Mouse (Mus musculus) thymus, adult 2 months (tissue): ENCODE measurements around the gene Usp39. TPM values are rescaled to one million over a fixed set of nuclear protein-coding genes. Genes with fewer than 3 reads are reported as not detected.

Experiments
- DNase-seq: peaks from one replicate; pipeline ENCODE4 v3.0.0; 2021
- H3K27ac ChIP-seq: fragments of 200-500 bp; 2 replicates; pipeline ENCODE4 v1.5.1; 2012; ENCODE audit warnings: low read length, control low read depth; ENCODE audit not compliant: control insufficient read depth, insufficient read depth
- H3K27me3 ChIP-seq: fragments of 200-500 bp; 2 replicates; pipeline ENCODE4 v1.6.1; 2012; ENCODE audit warnings: mild to moderate bottlenecking, low read length, moderate library complexity, mixed read lengths; ENCODE audit not compliant: control insufficient read depth, insufficient read depth
- H3K36me3 ChIP-seq: fragments of 200-500 bp; 2 replicates; pipeline ENCODE4 v1.6.1; 2012; ENCODE audit warnings: mild to moderate bottlenecking, low read length, moderate library complexity; ENCODE audit not compliant: control insufficient read depth, insufficient read depth
- H3K4me1 ChIP-seq: fragments of 200-500 bp; replicated peaks from 2 replicates; pipeline ENCODE4 v1.6.1; 2012; ENCODE audit warnings: low read length; ENCODE audit not compliant: control insufficient read depth, insufficient read depth
- H3K4me3 ChIP-seq: fragments of 200-500 bp; 2 replicates; pipeline ENCODE4 v1.5.1; 2012; ENCODE audit warnings: mild to moderate bottlenecking, low read length, control low read depth, moderate library complexity; ENCODE audit not compliant: control insufficient read depth, insufficient read depth
- CTCF ChIP-seq: fragments of 200-500 bp; IDR thresholded peaks from 2 replicates; pipeline ENCODE4 v1.5.1; 2012; ENCODE audit warnings: mild to moderate bottlenecking, control low read depth, low read length, moderate library complexity, borderline replicate concordance; ENCODE audit not compliant: control insufficient read depth, poor library complexity, insufficient read depth; ENCODE audit errors: extremely low read depth
- POLR2A ChIP-seq: fragments of 200-500 bp; IDR thresholded peaks from 2 replicates; pipeline ENCODE4 v1.6.1; 2012; ENCODE audit warnings: mild to moderate bottlenecking, low read length, control low read depth, moderate library complexity; ENCODE audit not compliant: control insufficient read depth, poor library complexity, insufficient read depth; ENCODE audit errors: extremely low read depth
- WGBS: fragments of 180-500 bp; shearing (Covaris S2); methylation state at CpG from one replicate; pipeline ENCODE4 v1.1.7; 2018; 5-methylcytosine and 5-hydroxymethylcytosine counted together
- polyA plus RNA-seq: library from polyadenylated mRNA; depleted of rRNA; stranded (reverse); fragments of >200 nt; gene quantifications from 2 replicates; pipeline ENCODE4 v1.2.3, GENCODE M21; 2012; rRNA removed

Gene Usp39
- polyA plus RNA-seq, 1 experiment: 35.6 TPM

GRCm38 (mm10) chr6:72276972-72277441 lies 68.0 kb downstream of the Usp39 start:
- TF ChIP-seq CTCF (no peak), POLR2A (no peak)
- 91% methylated on average over 13 of the region's 13 CpGs for WGBS
- Histone ChIP-seq H3K27ac (no peak overlapping the region), H3K4me1 (no peaks in the 10 kb centered on the region), H3K4me3 (no peak overlapping the region), H3K27me3 (no peaks in the 10 kb centered on the region), H3K36me3 (no peaks in the 10 kb centered on the region)
- DNase-seq: no peak

- Histone ChIP-seq H3K36me3 (no peaks in the 10 kb centered on the region), H3K4me3 (no peak overlapping the region), H3K4me1 (no peaks in the 10 kb centered on the region), H3K27me3 (no peaks in the 10 kb centered on the region), H3K27ac (no peak overlapping the region)
- DNase-seq: no peak
- TF ChIP-seq POLR2A (no peak), CTCF (no peak)
- 97% methylated on average over 6 of the region's 6 CpGs for WGBS
Measured at GRCm38 (mm10) chr6:72276141-72276540, 68.8 kb downstream of the Usp39 start.

GRCm38 (mm10) chr6:72275527-72275926 lies 69.5 kb downstream of the Usp39 start:
- H3K27me3 ChIP-seq: no peaks in the 10 kb centered on the region
- TF ChIP-seq POLR2A (no peak), CTCF (no peak)
- no peaks in the 10 kb centered on the region for H3K4me1 ChIP-seq
- DNase-seq: no peak
- no peak overlapping the region for H3K27ac ChIP-seq
- 25% methylated on average over 4 of the region's 4 CpGs for WGBS
- H3K4me3 ChIP-seq: no peak overlapping the region
- no peaks in the 10 kb centered on the region for H3K36me3 ChIP-seq

GRCm38 (mm10) chr6:72273153-72273552 lies 71.8 kb downstream of the Usp39 start:
- H3K27me3 ChIP-seq: no peaks in the 10 kb centered on the region
- no peak overlapping the region for H3K27ac ChIP-seq
- no peaks in the 10 kb centered on the region for H3K36me3 ChIP-seq
- DNase-seq: no peak
- H3K4me3 ChIP-seq: no peak overlapping the region
- WGBS: 91% methylated on average over 6 of the region's 6 CpGs
- no peak for TF ChIP-seq CTCF
- TF ChIP-seq POLR2A: no peak
- H3K4me1 ChIP-seq: no peaks in the 10 kb centered on the region

GRCm38 (mm10) chr6:72272161-72272696 lies 72.8 kb downstream of the Usp39 start:
- Histone ChIP-seq H3K4me3 (no peak overlapping the region), H3K36me3 (no peaks in the 10 kb centered on the region), H3K4me1 (no peaks in the 10 kb centered on the region), H3K27me3 (no peaks in the 10 kb centered on the region; the same call in 1 of the 2 replicates), H3K27ac (no peak overlapping the region)
- 80% methylated on average over 10 of the region's 10 CpGs for WGBS
- no peak for DNase-seq
- TF ChIP-seq POLR2A: no peak

- TF ChIP-seq POLR2A (no peak), CTCF (no peak)
- WGBS: 80% methylated on average over 11 of the region's 11 CpGs
- H3K4me3 ChIP-seq: no peak overlapping the region
- H3K4me1 ChIP-seq: no peaks in the 10 kb centered on the region
- no peaks in the 10 kb centered on the region for H3K36me3 ChIP-seq
- H3K27me3 ChIP-seq: no peaks in the 10 kb centered on the region; the same call in 1 of the 2 replicates
- no peak for DNase-seq
- no peak overlapping the region for H3K27ac ChIP-seq
Measured at GRCm38 (mm10) chr6:72270952-72271519, 73.9 kb downstream of the Usp39 start.

- DNase-seq: no peak
- TF ChIP-seq POLR2A: no peak
- no peak for TF ChIP-seq CTCF
- Histone ChIP-seq H3K4me3 (no peak overlapping the region), H3K36me3 (no peaks in the 10 kb centered on the region), H3K4me1 (no peaks in the 10 kb centered on the region), H3K27me3 (no peaks in the 10 kb centered on the region; the same call in 1 of the 2 replicates), H3K27ac (no peak overlapping the region)
- 93% methylated on average over 5 of the region's 5 CpGs for WGBS
Measured at GRCm38 (mm10) chr6:72270258-72270657, 74.7 kb downstream of the Usp39 start.

Other genes with a start within 250 kb of the Usp39 start
- gene St3gal5, start 247.6 kb downstream of the Usp39 start, polyA plus RNA-seq: 4.4 and 5.3 TPM in 2 replicates
- gene Atoh8, start 109.6 kb downstream of the Usp39 start, polyA plus RNA-seq: 3.6 and 3.8 TPM in 2 replicates
- 2.5 and 6.6 TPM in 2 replicates for gene Sftpb, start 40.6 kb downstream of the Usp39 start, polyA plus RNA-seq
- gene 0610030E20Rik, start 2.1 kb upstream of the Usp39 start, polyA plus RNA-seq: 42.2 and 42.3 TPM in 2 replicates
- 14.4 and 19.4 TPM in 2 replicates for gene Tmem150a, start 10.3 kb upstream of the Usp39 start, polyA plus RNA-seq
- 90.7 and 98.9 TPM in 2 replicates for gene Rnf181, start 21.8 kb upstream of the Usp39 start, polyA plus RNA-seq
- 18.2 and 24.0 TPM in 2 replicates for gene Vamp5, start 35.3 kb upstream of the Usp39 start, polyA plus RNA-seq
- 104 and 149 TPM in 2 replicates for gene Vamp8, start 45.5 kb upstream of the Usp39 start, polyA plus RNA-seq
- gene Ggcx, start 69.1 kb upstream of the Usp39 start, polyA plus RNA-seq: 14.0 and 15.3 TPM in 2 replicates
- gene Mat2a, start 94.4 kb upstream of the Usp39 start, polyA plus RNA-seq: 140 and 162 TPM in 2 replicates
- gene Sh2d6, start 176.5 kb upstream of the Usp39 start, polyA plus RNA-seq: 4.5 and 6.5 TPM in 2 replicates
- gene Capg, start 199.2 kb upstream of the Usp39 start, polyA plus RNA-seq: 49.1 and 50.6 TPM in 2 replicates